Mouse (Mus musculus) neural tube, embryonic 15.5 days (tissue): Measurements from ENCODE around the gene Pkd1. TPM values are rescaled to one million over a fixed set of nuclear protein-coding genes. Genes with fewer than 3 reads are reported as not detected.

ENCODE experiments used
- ATAC-seq: fragments of 200-750 bp; cut with Nextera tagmentation; 2 replicates; pipeline ENCODE4 v1.8.0; 2017; ENCODE audit warnings: mild to moderate bottlenecking, moderate TSS enrichment, moderate library complexity; ENCODE audit not compliant: low FRiP score
- H3K27ac ChIP-seq: fragments of 300-500 bp; sonication (generic); replicated peaks from 2 replicates; pipeline ENCODE4 v1.5.1; 2015; ENCODE audit warnings: mild to moderate bottlenecking, inconsistent platforms
- H3K27me3 ChIP-seq: fragments of 300-500 bp; sonication (generic); replicated peaks from 2 replicates; pipeline ENCODE4 v1.6.1; 2015; ENCODE audit warnings: inconsistent platforms
- H3K36me3 ChIP-seq: fragments of 300-500 bp; sonication (generic); 2 replicates; pipeline ENCODE4 v1.6.1; 2015; ENCODE audit warnings: inconsistent platforms
- H3K4me1 ChIP-seq: fragments of 300-500 bp; sonication (generic); 2 replicates; pipeline ENCODE4 v1.6.1; 2015; ENCODE audit warnings: inconsistent platforms
- H3K4me2 ChIP-seq: fragments of 300-500 bp; sonication (generic); 2 replicates; pipeline ENCODE4 v1.6.1; 2015; ENCODE audit warnings: inconsistent platforms, mild to moderate bottlenecking, moderate library complexity
- H3K4me3 ChIP-seq: fragments of 300-500 bp; sonication (generic); replicated peaks from 2 replicates; pipeline ENCODE4 v1.5.1; 2015; ENCODE audit warnings: mild to moderate bottlenecking, inconsistent platforms
- H3K9ac ChIP-seq: fragments of 300-500 bp; sonication (generic); replicated peaks from 2 replicates; pipeline ENCODE4 v1.6.1; 2015; ENCODE audit warnings: mild to moderate bottlenecking, inconsistent platforms
- H3K9me3 ChIP-seq: fragments of 300-500 bp; sonication (generic); replicated peaks from 2 replicates; pipeline ENCODE4 v1.6.1; 2016; ENCODE audit warnings: inconsistent platforms
- WGBS: fragments of 180-500 bp; shearing (Covaris S2); methylation state at CpG from one replicate; pipeline ENCODE4 v1.1.7; 2015; ENCODE audit warnings: mixed read lengths; 5-methylcytosine and 5-hydroxymethylcytosine counted together
- polyA plus RNA-seq: library from polyadenylated mRNA; unstranded; fragments of >200 nt; fragmentation: Nextera tagmentation; extraction: Ambion mirVana; gene quantifications from 2 replicates; pipeline ENCODE4 v1.2.1, GENCODE M21; 2015

The Pkd1 gene
- polyA plus RNA-seq, 1 experiment from 2014 or later = 31.2 TPM

- ATAC-seq = no peak
- Histone ChIP-seq H3K9me3 (no peaks in the 10 kb centered on the region), H3K36me3 (peaks cover 7% of the 10 kb centered on the region; the same call in 1 of the 2 replicates), H3K4me3 (no peak overlapping the region), H3K27ac (no peak overlapping the region), H3K4me2 (no peak overlapping the region), H3K27me3 (no peaks in the 10 kb centered on the region), H3K9ac (0 out of 2 replicates have a peak overlapping the region, but pooled peaks have one; percentile 18), H3K4me1 (peaks cover 40% of the 10 kb centered on the region)
- WGBS = 73% methylated on average over 2 of the region's 2 CpGs
Measured at GRCm38 (mm10) chr17:24524734-24525133, 24.9 kb upstream of the Pkd1 start.

DNA sequence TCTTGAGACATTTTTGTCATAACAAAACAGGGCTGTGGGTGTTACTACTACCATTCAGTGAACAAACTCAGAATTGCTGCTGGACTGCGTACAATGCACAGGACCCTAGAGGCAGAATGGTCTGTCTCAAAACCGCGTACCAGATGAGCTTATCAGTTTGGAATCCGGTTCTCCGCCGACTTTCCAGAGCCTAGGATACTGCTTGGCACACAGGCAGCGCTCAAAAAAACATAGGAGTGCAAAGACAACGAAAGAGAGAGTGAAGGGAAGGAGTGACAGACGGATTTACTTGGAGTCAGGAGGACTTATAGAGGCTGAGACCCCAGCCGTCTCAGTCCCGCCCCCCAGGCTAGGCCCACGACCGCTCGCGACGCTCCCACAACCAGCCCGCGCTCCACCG, 22.3 kb upstream of the Pkd1 start:
- Histone ChIP-seq H3K27me3 (no peaks in the 10 kb centered on the region), H3K27ac (peak overlapping the region; percentile 89), H3K4me3 (peak overlapping the region; percentile 97), H3K4me2 (peak overlapping the region; percentile 63), H3K4me1 (peaks cover 65% of the 10 kb centered on the region), H3K9ac (peak overlapping the region; percentile 96), H3K9me3 (no peaks in the 10 kb centered on the region), H3K36me3 (peaks cover 7% of the 10 kb centered on the region; the same call in 1 of the 2 replicates)
- under 1% methylated on average over 19 of the region's 19 CpGs for WGBS
- ATAC-seq = peak; percentile 49

DNA sequence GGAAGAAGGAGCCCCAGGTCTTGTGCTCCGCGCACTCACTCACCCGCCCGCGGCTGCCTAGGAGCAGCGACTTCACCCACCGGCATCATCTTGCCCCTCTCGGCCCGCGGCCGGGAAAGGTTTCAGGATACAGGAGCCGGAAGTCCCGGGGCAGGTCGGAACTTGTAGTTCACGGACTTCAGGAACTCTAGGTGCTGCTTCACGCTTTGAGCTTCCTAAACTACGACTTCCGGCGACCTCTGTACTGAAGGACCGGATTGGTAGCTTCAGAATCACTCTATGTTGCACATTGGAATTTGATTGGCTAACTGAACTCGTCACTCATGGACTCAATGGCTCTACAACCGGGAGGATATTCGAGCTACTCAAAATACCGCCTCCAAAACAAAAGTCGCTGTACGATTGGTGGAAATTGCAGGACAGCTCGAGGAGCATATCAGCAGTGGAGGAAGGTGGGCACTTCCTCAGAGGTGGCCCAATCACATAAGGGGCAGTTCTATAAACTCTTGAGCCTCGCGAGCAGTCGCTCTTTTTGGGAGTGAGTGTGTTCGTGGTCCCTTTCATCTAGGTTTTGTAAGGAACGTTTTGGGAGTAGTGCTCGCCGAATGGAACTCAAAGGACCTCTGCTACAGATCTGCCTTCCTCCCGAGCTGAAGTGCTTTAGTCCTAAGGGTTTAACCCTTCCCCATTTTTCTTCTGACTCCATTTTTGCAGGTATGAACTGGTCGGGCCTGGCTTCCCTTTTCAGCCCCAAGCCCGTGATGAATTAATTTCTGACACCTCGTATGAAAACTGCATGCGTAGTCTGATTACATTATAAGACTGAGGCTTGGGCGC, 21.7 kb upstream of the Pkd1 start, which contains the start of gene Traf7:
Traf7 (minus strand) TSS at position 216 of the 837 bp plus-strand sequence.
- H3K4me3 ChIP-seq = peak within 1 kb of the TSS; percentile 97
- peaks cover 72% of the 10 kb centered on the region for H3K4me1 ChIP-seq
- peak within 1 kb of the TSS; percentile 81 for H3K4me2 ChIP-seq
- H3K9me3 ChIP-seq = no peaks in the 10 kb centered on the region
- H3K36me3 ChIP-seq = peaks cover 4% of the 10 kb centered on the region; the same call in 1 of the 2 replicates
- H3K9ac ChIP-seq = peak within 1 kb of the TSS; percentile 96
- H3K27me3 ChIP-seq = no peaks in the 10 kb centered on the region
- ATAC-seq = peak; percentile 96
- H3K27ac ChIP-seq = peak within 1 kb of the TSS; percentile 89
- WGBS = under 1% methylated on average over 40 of the region's 40 CpGs

GRCm38 (mm10) chr17:24528560-24528918, 21.1 kb upstream of the Pkd1 start:
- Histone ChIP-seq H3K9me3 (no peaks in the 10 kb centered on the region), H3K27me3 (no peaks in the 10 kb centered on the region), H3K4me1 (peaks cover 78% of the 10 kb centered on the region), H3K4me3 (peak overlapping the region; percentile 97), H3K4me2 (peak overlapping the region; percentile 81), H3K36me3 (peaks cover 4% of the 10 kb centered on the region; the same call in 1 of the 2 replicates), H3K27ac (peak overlapping the region; percentile 89), H3K9ac (peak overlapping the region; percentile 90)
- no peak for ATAC-seq
- WGBS = 0% methylated on average over 8 of the region's 8 CpGs

DNA sequence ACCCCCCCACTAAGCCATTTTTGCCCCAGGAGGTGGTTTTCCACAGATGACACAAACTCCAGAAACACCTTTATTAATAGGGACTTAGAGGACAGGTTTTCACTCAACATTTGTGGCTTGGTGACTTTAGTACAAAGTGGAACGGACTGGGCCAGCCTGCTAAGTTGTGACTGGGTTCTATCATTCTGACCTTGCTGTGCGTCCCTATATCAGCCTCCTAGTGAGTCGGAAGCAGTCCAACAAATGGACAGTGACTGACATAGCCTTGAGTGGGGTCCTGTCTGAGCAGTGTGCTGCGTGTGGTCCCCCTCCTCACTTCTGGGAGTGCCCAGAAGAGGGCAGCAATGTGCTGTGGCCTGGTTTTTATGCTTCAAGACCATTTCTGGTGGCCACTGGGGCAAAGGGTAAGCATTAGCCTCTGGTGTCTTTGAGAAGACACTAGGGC, 20.6 kb upstream of the Pkd1 start:
- Histone ChIP-seq H3K27me3 (no peaks in the 10 kb centered on the region), H3K4me1 (peaks cover 80% of the 10 kb centered on the region), H3K9me3 (no peaks in the 10 kb centered on the region), H3K4me2 (peak overlapping the region; percentile 81), H3K27ac (peak overlapping the region; percentile 89), H3K4me3 (peak overlapping the region; percentile 97), H3K9ac (peak overlapping the region; percentile 90), H3K36me3 (peaks cover 4% of the 10 kb centered on the region; the same call in 1 of the 2 replicates)
- 0% methylated on average over 4 of the region's 4 CpGs for WGBS
- ATAC-seq = no peak

GRCm38 (mm10) chr17:24529883-24530282, 19.8 kb upstream of the Pkd1 start:
- Histone ChIP-seq H3K4me2 (peak overlapping the region; percentile 81), H3K9ac (peak overlapping the region; percentile 90), H3K27me3 (no peaks in the 10 kb centered on the region), H3K4me1 (peaks cover 76% of the 10 kb centered on the region), H3K36me3 (peaks cover 4% of the 10 kb centered on the region; the same call in 1 of the 2 replicates), H3K4me3 (peak overlapping the region; percentile 97), H3K9me3 (no peaks in the 10 kb centered on the region), H3K27ac (0 out of 2 replicates have a peak overlapping the region, but pooled peaks have one; percentile 33)
- ATAC-seq = no peak
- WGBS = 21% methylated on average over 5 of the region's 5 CpGs

DNA sequence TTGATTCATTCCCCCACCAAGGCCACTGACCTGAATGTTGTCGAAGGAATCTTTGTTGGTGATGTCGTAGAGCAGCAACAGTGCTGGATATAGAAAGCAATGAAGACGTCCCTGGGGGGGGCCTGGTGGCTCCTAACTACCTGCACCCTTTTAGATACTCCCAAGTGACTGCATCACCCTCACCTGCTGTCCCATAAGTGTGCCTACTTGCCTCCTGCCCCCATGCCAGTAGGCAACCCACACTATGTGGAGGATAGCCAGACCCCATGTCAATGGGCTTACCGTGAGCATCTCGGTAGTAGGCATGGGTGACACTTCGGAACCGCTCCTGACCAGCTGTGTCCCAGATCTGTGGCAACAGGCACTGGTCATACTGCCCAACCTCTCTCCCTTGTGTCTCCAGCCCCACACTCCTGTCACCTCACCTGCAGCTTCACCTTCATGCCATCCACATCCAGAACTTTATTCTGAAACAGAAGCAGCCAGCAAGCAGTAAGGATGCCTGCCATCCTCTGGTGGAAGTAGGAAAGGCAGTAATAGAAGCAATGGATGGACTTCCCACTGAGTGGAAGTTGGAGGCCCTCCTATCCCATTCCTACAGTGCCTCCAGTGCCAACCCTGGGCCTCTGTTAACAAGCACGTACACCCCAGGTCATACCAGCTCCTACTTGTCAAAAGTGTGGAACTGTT, 19.1 kb upstream of the Pkd1 start:
- Histone ChIP-seq H3K4me3 (peak overlapping the region; percentile 97; the same call in 1 of the 2 replicates), H3K27ac (no peak overlapping the region), H3K4me1 (peaks cover 70% of the 10 kb centered on the region), H3K9ac (peak overlapping the region; percentile 90), H3K27me3 (no peaks in the 10 kb centered on the region), H3K4me2 (peak overlapping the region; percentile 81), H3K9me3 (no peaks in the 10 kb centered on the region), H3K36me3 (no peaks in the 10 kb centered on the region)
- 30% methylated on average over 8 of the region's 8 CpGs for WGBS
- no peak for ATAC-seq

- no peak for ATAC-seq
- Histone ChIP-seq H3K4me2 (peak overlapping the region; percentile 81; the same call in 1 of the 2 replicates), H3K27me3 (no peaks in the 10 kb centered on the region), H3K9me3 (no peaks in the 10 kb centered on the region), H3K36me3 (no peaks in the 10 kb centered on the region), H3K9ac (no peak overlapping the region), H3K4me3 (no peak overlapping the region), H3K27ac (no peak overlapping the region), H3K4me1 (peaks cover 64% of the 10 kb centered on the region)
- whole genome bisulfite sequencing = 69% methylated on average over 3 of the region's 3 CpGs
Measured at GRCm38 (mm10) chr17:24531064-24531463, 18.6 kb upstream of the Pkd1 start.

DNA sequence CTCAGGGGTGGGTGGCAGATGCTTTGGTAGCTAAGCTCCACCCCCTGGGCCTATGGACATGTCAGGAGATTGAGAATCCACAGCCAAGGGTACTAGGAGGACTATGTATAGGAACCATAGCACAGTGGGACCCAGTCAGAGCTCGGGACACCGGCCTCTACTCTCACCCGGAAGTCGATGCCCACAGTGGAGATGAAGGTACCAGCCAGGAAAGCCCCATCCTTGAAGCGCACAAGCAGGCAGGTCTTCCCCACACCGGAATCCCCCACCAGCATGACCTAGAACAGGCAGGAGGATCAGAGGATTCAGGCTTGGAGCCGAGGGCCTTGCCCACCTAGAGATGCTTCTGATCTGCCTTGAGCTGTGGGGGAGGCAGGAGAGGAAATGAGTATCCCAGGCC, 17.6 kb upstream of the Pkd1 start:
- no peak overlapping the region for H3K4me3 ChIP-seq
- no peak for ATAC-seq
- no peaks in the 10 kb centered on the region for H3K9me3 ChIP-seq
- 76% methylated on average over 7 of the region's 7 CpGs for WGBS
- H3K9ac ChIP-seq = 0 out of 2 replicates have a peak overlapping the region, but pooled peaks have one; percentile 17
- peak overlapping the region; percentile 75; the same call in 1 of the 2 replicates for H3K4me2 ChIP-seq
- H3K27me3 ChIP-seq = no peaks in the 10 kb centered on the region
- no peak overlapping the region for H3K27ac ChIP-seq
- H3K4me1 ChIP-seq = peaks cover 55% of the 10 kb centered on the region
- no peaks in the 10 kb centered on the region for H3K36me3 ChIP-seq

DNA sequence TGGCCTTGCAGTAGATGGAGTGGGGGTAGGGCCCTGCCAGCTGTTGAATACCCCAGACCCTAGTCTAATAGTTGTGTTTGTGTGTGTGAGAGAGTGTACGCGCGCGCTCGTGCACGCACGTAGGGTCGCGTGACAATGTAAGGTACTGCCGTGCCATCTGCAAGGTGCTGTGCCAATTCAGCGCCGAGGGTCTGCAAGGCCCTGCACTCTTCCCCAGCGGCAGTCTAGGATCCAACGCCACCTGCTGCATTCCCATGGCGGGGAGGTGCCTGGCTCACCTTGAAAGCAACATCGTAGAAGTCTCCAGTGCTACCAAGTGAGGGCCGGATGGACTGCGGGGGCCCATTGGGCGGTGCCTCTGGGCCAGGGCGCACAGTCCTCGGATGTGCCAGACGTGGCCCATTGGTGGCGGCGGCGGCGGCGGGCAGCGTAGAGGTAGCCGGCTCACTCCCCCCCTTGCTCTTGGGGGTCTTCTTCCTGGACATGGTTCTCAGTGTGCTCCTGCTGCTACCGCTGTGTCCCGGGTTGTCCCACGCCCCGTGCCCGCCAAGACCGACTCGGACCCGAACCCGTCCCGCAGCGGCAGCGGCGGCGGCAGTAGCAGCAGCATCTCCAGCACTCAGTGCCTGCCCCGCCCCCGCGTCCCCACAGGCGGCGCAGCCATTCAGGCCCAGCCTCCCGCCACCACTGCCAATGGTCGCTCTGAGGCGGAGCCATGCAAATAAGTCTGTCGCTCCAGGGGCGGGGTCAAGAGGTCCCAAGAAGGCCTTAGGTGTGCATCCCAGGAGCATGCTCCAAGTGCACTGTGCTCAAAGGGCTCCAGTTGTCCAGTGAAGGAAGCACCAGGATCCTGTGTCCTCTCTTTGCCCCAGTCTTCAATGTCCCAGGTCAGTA, 16.3 kb upstream of the Pkd1 start:
- WGBS = 7% methylated on average over 53 of the region's 53 CpGs
- Histone ChIP-seq H3K9me3 (no peaks in the 10 kb centered on the region), H3K4me3 (peak overlapping the region; percentile 39), H3K4me1 (peaks cover 55% of the 10 kb centered on the region), H3K4me2 (peak overlapping the region; percentile 75), H3K27ac (no peak overlapping the region), H3K9ac (peak overlapping the region; percentile 48), H3K27me3 (no peaks in the 10 kb centered on the region), H3K36me3 (no peaks in the 10 kb centered on the region)
- ATAC-seq = peak; percentile 45; the same call in 1 of the 2 replicates
